Mouse (Mus musculus) gastrocnemius, postnatal 25 days (tissue): ENCODE results near the gene Fkbp6. TPM values are rescaled to one million over a fixed set of nuclear protein-coding genes. Genes with fewer than 3 reads are reported as not detected.
"Not testable (repeated sequence)": the region's sequence is repeated elsewhere in the genome, so short reads cannot be mapped to it uniquely, and the experiment has no call there.

Source experiments
- DNase-seq: peaks from one replicate; pipeline ENCODE4 v3.0.0; 2022
- long read RNA-seq, 2 experiments: library from polyadenylated mRNA; stranded (forward); transcript quantifications; one replicate each; pipeline ENCODE4 v2.0.0; 2021
- total RNA-seq, 2 experiments: library from RNA; stranded (reverse); gene quantifications; 1 replicate in 1 of 2; 2 replicates in 1 of 2; pipeline ENCODE4 v1.2.3; 2021

Gene Fkbp6
- total RNA-seq = not detected
- long read RNA-seq, experiment 1 = 0 reads
- long read RNA-seq, experiment 2, partial matches to known transcripts = 0 of 1 reads
- long read RNA-seq, experiment 2, other reads (novel, unspliced or antisense) = 0 of 1 reads

DNA sequence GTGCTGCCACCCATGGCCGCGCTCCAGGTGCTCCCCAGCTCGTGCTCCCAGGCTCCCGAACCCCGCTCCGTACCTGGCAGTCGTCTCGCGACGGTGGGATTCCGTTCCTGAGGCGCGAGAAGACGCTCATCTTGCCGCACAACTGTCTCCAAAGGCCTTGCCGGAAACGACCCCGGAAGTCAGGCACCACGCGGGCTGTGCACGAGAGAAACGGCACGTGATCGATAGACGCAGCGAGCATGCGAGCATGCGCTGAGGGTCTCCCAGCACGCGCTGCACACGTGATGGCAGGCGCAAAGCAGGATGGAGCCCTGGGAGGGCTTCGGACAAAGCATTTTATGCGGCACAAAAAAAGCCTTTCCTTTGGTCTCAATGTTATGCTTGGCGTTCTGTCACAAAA is at the start of gene Fkbp6:
Gene Fkbp6, minus strand, starts transcription at position 183 of the 400 bp plus-strand sequence.
- no peak for DNase-seq

DNA sequence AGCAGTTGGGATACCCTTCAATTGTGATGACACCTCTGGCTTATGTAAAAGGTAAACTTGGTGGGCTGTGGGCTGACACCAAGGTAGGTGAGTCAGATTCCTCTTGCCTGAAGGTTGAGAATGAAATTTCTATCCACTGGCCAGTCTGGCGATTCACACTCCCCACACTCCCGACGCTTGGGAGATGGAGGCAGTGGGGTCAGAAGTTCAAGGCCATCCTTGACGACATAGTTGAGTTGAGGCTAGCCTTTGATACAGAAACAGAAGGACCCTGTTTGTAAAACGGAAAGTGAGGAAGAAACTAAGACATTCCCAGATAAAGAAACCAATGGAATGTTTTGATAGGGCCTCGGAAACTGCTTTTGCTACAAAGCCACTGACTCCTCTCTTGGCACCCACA is 49.5 kb upstream of the Fkbp6 start:
- DNase-seq = no peak

DNA sequence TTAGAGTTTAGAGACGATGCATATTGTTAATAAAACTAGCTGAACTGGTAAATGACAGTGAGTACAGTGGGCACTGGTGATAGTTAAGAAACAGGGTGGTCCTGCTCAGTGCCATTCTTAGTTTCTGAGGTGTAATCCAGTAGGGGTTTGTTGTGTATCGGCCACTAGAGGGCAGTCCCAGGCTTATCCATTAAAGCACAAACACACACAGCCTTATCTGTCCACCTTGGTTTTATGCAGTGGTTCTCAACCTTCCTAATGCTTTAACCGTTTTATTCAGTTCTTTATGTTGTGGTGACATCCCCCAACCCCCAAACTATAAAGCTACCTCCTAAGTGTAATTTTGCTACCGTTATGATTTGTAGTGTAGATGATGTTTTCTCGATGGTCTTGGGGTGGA is 46.0 kb upstream of the Fkbp6 start:
- no peak for DNase-seq

DNA sequence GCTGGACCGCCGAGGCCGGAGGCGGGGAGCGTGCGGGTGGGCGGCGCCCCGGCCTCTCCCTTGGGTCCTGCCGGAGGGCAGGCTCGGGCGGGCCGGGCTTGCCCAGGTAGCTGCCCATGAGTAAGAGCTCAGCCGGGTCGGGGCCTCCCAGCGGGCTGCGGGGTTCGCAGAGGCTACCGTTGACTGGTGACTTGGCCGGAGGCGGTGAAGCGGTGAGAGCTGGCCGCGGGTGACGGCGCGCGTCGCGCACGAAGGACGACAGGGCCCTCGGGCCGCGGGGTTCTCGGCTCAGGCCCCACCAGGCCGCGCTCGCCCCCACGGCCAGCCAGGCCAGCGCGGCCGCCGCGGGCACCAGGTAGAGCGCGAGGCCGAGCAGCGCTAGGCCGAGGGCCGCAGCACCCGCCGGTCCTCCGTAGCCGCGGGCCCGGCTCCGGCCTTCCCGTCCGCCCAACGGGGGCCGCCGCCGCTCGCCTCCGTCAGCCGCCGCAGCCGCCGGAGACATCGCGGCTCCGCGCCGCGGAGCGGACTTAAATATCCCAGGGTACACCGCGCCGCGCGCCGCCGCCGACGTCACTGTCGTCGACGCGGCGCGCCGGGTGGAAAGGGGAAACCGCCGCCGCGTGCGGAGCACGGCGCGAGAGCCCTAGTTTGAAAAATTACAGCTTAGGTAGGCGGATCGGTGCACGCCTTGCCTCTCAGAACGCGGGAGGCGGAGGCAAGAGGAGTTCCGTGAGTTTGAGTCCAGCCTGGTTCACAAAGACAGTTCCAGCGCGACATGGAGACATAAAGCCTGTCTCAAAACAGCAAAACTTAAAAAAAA is 44.4 kb upstream of the Fkbp6 start, which contains the start of gene Pom121:
Gene Pom121, minus strand, starts transcription at position 543 of the 820 bp plus-strand sequence.
- peak; percentile 74 for DNase-seq

DNA sequence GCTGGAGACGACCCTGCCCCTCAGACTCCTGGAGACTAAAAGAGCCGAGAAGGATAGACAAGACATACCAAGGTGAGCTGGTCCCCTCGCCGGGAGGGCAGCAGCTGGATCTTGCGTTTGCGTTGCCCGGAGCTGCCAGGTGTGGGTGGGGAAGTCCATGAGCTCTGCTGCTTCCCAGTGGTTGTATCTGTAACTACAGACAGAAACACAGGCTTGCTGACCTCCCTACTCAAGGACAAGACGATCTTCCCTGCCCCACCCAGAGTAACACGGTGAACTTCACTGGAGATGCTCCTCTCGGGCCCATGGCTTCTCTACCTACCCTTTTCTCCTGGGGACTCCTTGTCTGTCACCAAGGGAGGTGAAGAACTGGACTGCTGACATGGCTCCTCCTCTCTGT is 33.9 kb upstream of the Fkbp6 start:
- no peak for DNase-seq

DNA sequence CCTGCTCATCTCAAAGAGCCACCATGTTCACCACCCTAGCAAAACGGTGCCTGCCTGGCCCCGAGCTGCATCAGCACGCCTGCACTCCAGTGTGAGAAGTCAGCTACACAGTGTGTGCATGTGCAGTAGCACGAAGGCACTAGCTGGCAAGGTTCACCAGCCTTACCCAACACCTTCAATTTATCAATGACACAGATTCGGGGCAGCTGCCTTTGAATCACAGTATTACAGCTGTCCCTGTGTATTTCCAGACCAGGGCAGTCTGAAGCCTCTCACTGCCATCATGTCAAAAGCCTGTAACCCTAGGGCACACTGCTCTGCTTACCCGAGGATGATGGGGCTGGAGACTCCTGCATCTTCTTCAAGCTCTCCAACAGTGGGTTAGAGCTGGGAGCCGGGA is 32.9 kb upstream of the Fkbp6 start:
- DNase-seq = no peak

DNA sequence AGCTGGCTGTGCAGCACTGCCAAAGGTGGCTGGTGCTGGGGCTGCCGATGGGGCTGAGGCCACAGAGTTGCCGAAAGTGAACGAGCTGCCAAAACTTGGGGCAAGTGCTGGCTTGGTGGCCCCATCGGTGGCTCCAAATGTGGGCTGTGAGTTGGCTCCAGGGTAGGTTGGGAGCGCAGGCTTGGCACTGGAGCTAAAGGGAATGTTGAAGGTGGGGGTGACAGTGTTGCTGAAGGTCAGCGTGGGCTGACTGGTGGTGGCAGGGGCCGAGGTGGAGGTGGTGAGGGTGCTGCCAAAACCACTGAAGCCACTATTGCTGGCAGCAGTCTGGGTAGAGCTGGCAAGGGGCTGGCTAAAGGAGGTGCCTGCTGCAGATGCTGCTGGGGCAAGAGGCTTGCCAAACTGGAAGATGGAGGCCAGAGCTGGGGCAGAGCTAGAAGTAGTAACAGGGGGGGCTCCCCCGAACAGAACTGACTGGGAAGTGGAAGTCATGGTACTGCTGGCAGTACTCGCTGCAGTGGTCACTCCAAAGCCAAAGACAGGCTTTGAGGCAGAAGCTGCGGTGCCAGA is 31.6 kb upstream of the Fkbp6 start:
- no peak for DNase-seq

DNA sequence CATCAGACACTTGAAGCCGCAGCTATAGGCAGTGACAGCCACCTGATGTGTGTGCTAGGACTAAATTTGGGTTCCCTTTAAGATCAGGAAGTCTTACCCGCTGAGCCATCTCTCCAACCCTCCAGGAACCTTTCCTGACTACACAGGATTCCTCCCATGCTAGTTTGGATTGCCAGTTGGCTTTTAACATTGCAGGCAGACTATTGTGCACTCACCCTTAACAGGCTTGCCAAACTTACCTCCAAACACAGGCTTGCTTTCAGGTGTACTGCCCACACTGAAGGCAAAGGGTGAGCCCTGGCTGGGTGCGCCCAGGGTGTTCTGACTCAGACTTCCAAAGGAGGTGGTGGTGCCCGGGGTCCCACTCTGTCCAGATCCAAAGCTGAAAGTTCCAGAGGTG is 30.8 kb upstream of the Fkbp6 start:
- no peak for DNase-seq

DNA sequence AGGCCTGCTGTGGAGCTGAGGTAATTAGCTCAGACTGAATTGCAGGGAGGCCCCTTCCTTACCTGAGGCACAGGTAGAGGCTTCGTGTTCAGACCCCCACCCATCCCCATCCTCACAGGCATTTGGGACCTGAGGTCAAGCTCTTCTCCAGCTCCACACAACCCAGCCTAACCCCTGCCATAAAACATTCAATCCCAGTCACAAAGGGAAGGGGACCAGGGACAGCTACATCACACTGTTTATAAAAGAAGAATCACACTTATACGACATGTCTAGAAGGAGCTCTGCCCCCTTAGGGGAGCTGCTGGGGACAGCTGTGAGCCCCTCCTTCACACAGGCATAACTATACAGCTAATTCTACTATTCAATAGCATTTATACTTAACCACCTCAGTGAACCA is 26.5 kb upstream of the Fkbp6 start:
- no peak for DNase-seq

DNA sequence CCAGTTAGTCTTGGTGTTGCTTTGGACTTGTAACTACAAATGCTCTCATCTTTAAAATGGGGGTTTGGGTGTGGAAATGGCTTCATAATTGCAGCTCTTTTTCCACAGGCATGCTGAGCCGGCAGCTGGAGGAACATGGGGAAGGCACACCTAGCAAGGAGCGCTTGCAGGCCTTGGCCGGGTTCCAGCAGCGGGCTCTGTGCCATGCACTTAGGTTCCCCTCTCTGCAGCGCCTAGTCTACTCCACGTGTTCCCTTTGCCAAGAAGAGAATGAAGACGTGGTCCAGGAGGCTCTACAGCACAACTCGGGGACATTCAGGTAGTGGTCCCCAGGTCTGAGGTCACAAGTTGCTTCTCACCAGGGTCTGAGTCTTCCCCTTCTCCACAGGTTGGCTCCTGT is 25.3 kb upstream of the Fkbp6 start:
- DNase-seq = no peak

DNA sequence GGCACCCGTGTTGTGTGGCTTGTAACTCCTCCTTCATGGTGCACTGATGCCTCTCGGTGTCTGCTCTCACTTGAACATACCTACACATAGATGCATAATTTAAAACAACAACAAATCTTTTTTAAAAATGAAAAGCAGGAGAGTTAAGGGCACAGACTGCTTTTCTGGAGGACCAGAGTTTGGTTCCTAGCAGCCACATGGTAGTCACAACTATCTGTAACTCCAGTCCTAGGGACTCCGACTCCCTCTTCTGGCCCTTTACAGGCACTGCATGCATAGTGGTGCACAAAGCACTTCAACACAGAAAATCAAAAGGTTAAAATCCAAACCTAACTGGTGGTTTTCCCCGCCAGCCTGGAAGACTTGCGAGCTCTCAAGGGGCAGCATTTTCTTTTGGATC is 23.8 kb upstream of the Fkbp6 start:
- no peak for DNase-seq

DNA sequence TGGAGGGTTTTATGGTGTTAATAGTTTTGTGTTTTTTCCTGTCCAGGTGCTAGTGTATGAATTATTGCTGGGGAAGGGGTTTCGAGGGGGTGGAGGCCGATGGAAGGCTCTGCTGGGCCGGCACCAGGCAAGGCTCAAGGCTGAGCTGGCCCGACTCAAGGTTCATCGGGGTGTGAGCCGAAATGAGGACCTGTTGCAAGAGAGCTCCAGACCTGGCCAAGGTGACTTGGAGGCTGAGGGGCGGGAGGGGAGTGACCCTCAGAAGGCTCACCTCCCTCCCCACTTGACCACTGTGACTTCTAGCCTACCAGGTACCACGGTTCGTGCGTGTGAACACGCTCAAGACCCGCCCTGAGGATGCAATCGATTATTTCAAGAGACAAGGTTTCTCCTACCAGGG is 21.4 kb upstream of the Fkbp6 start:
- no peak for DNase-seq

DNA sequence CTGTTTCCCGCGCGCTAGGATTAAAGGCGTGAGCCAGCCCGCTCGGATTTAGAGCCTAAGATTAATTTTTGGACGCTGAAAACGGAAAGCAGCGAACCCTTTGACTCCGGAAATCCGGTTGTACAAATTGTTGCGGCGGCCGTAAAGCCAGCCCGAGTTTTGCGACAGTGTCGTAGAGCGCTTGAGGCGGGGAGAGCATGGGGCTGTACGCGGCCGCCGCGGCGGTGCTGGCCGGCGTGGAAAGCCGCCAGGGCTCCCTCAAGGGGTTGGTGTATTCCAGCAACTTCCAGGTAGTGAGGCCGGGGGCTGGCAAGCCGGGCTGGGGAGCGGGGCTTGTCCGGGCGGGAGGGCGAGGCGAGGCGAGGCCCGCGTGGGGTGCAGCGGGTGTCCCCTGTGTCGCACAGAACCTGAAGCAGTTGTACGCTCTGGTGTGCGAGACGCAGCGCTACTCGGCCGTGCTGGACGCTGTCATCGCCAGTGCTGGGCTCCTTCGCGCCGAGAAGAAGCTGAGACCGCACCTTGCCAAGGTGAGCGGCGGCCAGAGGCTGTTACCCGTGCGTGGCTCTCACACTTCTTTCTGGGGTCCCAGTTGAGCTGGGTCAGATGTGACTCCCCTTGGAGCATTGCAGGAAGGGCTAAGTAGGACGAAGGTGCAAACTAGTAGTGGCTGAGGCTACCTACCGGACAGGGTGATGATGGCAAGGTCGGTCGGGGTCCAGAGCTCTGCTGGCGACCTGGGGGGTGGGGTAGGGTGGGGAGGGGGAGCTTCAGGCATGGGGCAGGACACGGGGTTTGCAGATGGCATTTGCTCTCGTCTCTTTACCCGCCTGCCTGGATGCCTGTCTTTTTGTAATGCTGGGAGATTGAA is 20.2 kb upstream of the Fkbp6 start, which contains the start of gene Nsun5:
Gene Nsun5, plus strand, starts transcription at position 167 of the 868 bp plus-strand sequence.
- peak; percentile 90 for DNase-seq

DNA sequence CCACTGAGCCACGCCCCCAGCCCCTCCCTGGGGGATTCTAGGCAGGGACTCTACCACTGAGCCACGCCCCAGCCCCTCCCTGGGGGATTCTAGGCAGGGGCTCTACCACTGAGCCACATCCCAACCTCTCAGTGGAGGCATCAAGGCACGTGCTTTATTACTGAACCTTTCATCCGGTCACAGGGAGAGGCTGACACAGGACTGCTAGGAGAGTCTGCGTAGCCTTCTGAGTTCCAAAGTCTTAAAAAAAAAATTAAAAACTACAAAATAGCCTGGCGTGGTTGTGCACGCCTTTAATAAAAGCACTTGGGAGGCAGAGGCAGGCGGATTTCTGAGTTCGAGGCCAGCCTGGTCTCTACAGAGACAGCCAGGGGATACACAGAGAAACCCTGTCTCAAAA is 19.4 kb upstream of the Fkbp6 start:
- not testable (repeated sequence) for DNase-seq

DNA sequence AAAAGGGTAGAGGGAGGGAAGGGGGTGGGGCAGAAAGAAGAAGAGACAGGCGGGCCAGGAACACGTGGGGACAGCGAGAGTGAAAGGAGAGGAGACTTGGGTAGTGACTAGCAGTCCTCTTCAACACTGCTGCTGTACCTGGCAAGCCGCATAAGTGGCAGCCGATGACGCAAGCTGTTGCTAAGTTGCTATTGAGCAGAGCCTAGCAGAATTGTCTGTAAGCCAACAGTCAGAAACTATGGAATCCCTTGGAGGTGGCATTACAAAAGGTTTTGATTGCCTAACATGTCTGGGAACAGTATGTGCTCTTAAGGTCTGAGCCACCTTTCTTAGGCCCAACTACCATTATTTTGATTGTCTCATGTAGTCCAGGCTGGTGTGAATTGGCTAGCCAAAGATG is 18.5 kb upstream of the Fkbp6 start:
- DNase-seq = no peak

DNA sequence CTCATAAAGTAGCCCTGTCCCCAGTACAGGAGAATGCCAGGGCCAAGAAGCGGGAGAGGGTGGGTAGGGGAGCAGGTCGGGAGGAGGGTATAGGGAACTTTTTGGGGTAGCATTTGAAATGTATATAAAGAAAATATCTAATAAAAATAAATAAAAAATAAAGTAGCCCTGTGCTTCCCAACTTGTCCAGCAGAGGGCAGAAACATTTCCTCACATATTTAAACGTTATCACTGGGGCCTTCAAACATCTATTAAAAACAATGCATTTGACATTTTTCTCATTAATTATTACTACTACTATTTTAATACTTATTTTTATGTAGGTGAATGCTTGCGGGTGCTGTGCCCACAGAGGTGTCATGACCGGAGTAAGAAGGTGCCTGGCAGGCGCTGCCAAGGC is 18.0 kb upstream of the Fkbp6 start:
- DNase-seq = no peak

DNA sequence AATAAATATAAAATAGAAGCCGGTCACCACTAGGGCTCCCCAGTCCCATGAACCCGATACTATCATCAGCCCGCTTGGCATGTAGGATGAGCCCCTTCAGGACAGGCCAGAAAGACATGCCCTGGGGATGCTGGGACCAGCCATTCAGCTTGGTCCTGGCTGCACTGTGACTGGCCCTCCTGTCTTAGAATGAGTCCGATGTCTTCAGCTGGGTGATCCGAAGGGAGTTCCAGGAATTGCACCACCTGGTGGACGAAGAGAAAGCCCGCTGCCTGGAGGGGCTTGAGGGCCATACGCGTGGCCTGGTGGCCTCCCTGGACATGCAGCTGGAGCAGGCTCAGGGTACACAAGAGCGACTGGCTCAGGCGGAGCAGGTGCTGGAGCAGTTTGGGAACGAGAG is 13.7 kb upstream of the Fkbp6 start:
- no peak for DNase-seq

DNA sequence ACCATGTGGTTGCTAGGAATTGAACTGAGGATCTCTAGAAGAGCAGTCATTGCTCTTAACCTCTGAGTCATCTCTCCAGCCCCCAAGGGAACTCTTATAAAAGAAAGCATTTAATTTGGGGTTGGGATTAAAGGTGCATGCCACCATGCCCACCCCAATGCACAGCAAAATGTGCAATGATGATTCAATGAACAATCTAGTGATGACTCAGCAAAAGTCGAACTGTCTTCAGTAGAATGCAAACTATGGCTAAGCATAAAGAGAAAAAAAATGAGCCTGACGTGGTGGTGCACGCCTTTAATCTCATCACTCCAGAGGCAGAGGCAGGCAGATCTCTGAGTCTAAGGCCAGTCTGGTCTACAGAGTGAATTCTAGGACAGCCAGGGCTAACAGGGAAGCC is 12.7 kb upstream of the Fkbp6 start:
- no peak for DNase-seq

DNA sequence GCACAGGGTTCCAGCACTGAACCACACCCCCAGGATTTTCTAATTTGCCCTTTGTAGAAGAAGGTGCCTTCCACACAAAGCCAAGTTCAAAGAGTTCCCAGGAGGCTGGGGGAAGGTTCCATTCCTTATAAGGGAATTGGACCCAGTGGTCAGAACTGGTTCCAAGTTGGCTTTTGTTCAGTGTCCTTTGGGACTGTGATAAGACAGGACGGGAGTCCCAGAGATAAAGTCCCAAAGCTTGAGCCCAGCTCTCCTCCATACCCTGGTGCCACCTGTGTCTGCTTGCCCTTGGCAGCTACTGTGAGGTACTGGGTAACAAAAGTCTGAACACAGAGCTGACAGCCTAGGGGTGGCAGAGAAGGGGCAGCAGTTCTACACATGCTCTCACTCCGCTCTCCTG is 9.9 kb upstream of the Fkbp6 start:
- no peak for DNase-seq

DNA sequence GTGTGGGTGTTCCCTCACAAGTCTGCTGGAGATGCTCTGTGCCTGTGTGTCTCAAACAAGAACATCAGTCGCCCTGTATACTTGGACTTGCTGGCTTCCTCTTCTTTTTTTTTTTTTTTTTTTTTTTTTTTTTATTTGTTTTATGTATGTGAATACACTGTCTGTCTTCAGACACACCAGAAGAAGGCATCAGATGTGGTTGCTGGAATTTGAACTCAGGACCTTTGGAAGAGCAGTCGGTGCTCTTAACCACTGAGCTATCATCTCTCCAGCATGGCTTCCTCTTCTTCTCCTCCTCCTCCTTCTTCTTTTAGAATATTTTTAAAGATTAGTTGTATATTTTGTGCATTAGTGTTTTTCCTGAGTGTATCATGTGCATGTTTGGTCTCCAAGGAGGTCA is 7.7 kb upstream of the Fkbp6 start:
- peak; percentile 45 for DNase-seq

DNA sequence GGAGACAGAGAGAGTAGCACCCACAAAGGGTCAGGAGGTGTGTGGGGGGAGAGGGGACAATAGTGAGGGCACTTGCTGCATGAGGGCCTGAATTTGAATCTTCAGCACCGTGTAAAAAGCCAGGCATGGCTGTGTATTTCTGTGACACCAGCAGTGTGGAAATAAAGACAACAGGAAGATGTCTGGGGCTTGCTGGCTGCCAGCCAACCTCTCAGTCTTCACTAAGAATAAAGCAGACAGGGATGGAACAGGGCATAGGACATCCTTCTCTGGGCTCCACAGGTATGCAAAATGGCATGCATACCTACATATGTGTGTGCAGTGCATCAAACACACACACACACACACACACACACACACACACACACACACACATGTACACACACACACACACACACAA is 6.2 kb upstream of the Fkbp6 start:
- no peak for DNase-seq

DNA sequence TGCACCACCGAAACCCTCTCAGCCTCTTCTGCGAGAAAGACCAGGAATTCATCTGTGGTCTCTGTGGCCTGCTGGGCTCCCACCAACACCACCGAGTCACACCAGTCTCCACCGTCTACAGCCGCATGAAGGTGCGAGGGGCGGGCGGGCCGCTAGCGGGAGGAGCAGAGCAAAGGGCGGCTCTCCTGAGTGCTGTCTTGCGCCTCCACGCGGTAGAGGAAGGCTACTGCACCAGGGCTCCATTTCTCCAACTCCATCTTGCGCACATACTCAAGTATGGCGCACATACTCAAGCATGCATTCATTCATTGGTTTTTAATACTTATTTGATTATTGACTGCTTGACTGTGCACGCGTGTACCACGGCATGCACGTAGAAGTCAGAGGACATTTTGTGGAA is 3.7 kb upstream of the Fkbp6 start:
- DNase-seq = no peak

DNA sequence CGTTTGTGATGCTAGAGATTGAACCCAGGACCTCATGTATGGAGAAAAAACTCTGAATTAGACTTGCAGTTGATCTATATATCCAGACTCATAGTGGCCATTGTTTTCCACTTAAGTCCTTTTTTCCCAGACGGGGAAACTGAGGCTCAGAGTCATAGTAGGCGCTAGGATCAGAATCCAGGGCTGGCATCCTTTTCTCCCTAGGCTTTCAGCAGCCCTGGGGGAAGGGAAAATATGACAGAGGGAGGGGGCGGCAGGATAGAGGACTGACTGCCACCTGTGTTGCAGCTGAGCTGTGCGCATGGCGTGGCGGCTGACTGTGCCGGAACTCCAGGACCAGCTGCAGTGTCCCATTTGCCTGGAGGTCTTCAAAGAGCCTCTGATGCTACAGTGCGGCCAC is 3.2 kb upstream of the Fkbp6 start, which contains the start of gene Trim50:
Gene Trim50, plus strand, starts transcription at position 301 of the 400 bp plus-strand sequence.
- no peak for DNase-seq
